Mouse (Mus musculus) limb, embryonic 13.5 days (tissue): ENCODE data around the gene Tsc1. TPM values are rescaled to one million over a fixed set of nuclear protein-coding genes. Genes with fewer than 3 reads are reported as not detected.

Source experiments
- ATAC-seq: fragments of 200-750 bp; cut with Nextera tagmentation; 2 replicates; pipeline ENCODE4 v1.8.0; 2017; ENCODE audit warnings: low read depth, moderate number of reproducible peaks, moderate TSS enrichment; ENCODE audit not compliant: low FRiP score
- H3K27ac ChIP-seq: fragments of 300-500 bp; sonication (generic); 2 replicates; pipeline ENCODE4 v1.5.1; 2015; ENCODE audit warnings: inconsistent platforms, mild to moderate bottlenecking, moderate library complexity
- H3K27me3 ChIP-seq: fragments of 300-500 bp; sonication (generic); 2 replicates; pipeline ENCODE4 v1.6.1; 2015; ENCODE audit warnings: mild to moderate bottlenecking, inconsistent platforms
- H3K36me3 ChIP-seq: fragments of 300-500 bp; sonication (generic); 2 replicates; pipeline ENCODE4 v1.6.1; 2015; ENCODE audit warnings: inconsistent platforms, mild to moderate bottlenecking, moderate library complexity
- H3K4me1 ChIP-seq: fragments of 300-500 bp; sonication (generic); 2 replicates; pipeline ENCODE4 v1.6.1; 2015; ENCODE audit warnings: inconsistent platforms
- H3K4me2 ChIP-seq: fragments of 300-500 bp; sonication (generic); replicated peaks from 2 replicates; pipeline ENCODE4 v1.6.1; 2015; ENCODE audit warnings: inconsistent platforms, mild to moderate bottlenecking, moderate library complexity
- H3K4me3 ChIP-seq: fragments of 300-500 bp; sonication (generic); 2 replicates; pipeline ENCODE4 v1.5.1; 2015; ENCODE audit warnings: moderate library complexity, mild to moderate bottlenecking, inconsistent platforms
- H3K9ac ChIP-seq: fragments of 300-500 bp; sonication (generic); 2 replicates; pipeline ENCODE4 v1.6.1; 2015; ENCODE audit warnings: mild to moderate bottlenecking, inconsistent platforms
- H3K9me3 ChIP-seq: fragments of 300-500 bp; sonication (generic); 2 replicates; pipeline ENCODE4 v1.6.1; 2016; ENCODE audit warnings: inconsistent platforms
- WGBS: fragments of 180-500 bp; shearing (Covaris S2); methylation state at CpG from one replicate; pipeline ENCODE4 v1.1.7; 2015; 5-methylcytosine and 5-hydroxymethylcytosine counted together
- polyA plus RNA-seq: library from polyadenylated mRNA; unstranded; fragments of >200 nt; fragmentation: Nextera tagmentation; extraction: Ambion mirVana; gene quantifications from 2 replicates; pipeline ENCODE4 v1.2.1, GENCODE M21; 2015

Tsc1 gene
- 21.2 and 23.2 TPM in 2 replicates for polyA plus RNA-seq

GRCm38 (mm10) chr2:28640461-28641424 is at the start of gene Tsc1:
Gene Tsc1, plus strand, starts transcription at chr2:28641228.
- peak; percentile 94 for ATAC-seq
- H3K9me3 ChIP-seq: no peaks in the 10 kb centered on the region
- 2% methylated on average over 47 of the region's 47 CpGs for WGBS
- peak within 1 kb of the TSS; percentile 82 for H3K4me2 ChIP-seq
- H3K27me3 ChIP-seq: no peaks in the 10 kb centered on the region
- peak within 1 kb of the TSS; percentile 99 for H3K4me3 ChIP-seq
- H3K9ac ChIP-seq: peak within 1 kb of the TSS; percentile 96
- H3K27ac ChIP-seq: peak within 1 kb of the TSS; percentile 88
- no peaks in the 10 kb centered on the region for H3K36me3 ChIP-seq
- H3K4me1 ChIP-seq: peaks cover 45% of the 10 kb centered on the region

GRCm38 (mm10) chr2:28591479-28591878 is 49.5 kb upstream of the Tsc1 start:
- H3K4me2 ChIP-seq: no peak overlapping the region
- no peaks in the 10 kb centered on the region for H3K4me1 ChIP-seq
- ATAC-seq: no peak
- no peaks in the 10 kb centered on the region for H3K9me3 ChIP-seq
- no peaks in the 10 kb centered on the region for H3K36me3 ChIP-seq
- WGBS: 79% methylated on average over 2 of the region's 2 CpGs
- H3K27me3 ChIP-seq: peaks cover 10% of the 10 kb centered on the region
- no peak overlapping the region for H3K9ac ChIP-seq
- H3K4me3 ChIP-seq: no peak overlapping the region
- H3K27ac ChIP-seq: no peak overlapping the region

GRCm38 (mm10) chr2:28592809-28593208 is 48.2 kb upstream of the Tsc1 start:
- no peak for ATAC-seq
- Histone ChIP-seq H3K4me3 (no peak overlapping the region), H3K27me3 (peaks cover 10% of the 10 kb centered on the region), H3K9ac (no peak overlapping the region), H3K4me2 (no peak overlapping the region), H3K4me1 (peaks cover 1% of the 10 kb centered on the region; the same call in 1 of the 2 replicates), H3K36me3 (no peaks in the 10 kb centered on the region), H3K9me3 (0 out of 2 replicates have a peak, but pooled peaks cover 5% of the 10 kb centered on the region), H3K27ac (no peak overlapping the region)
- WGBS: 8% methylated on average over 15 of the region's 15 CpGs

- Histone ChIP-seq H3K4me1 (peaks cover 11% of the 10 kb centered on the region), H3K36me3 (no peaks in the 10 kb centered on the region), H3K4me2 (no peak overlapping the region), H3K27me3 (peaks cover 10% of the 10 kb centered on the region), H3K27ac (no peak overlapping the region), H3K4me3 (no peak overlapping the region), H3K9me3 (0 out of 2 replicates have a peak, but pooled peaks cover 5% of the 10 kb centered on the region), H3K9ac (no peak overlapping the region)
- 76% methylated on average over 7 of the region's 7 CpGs for WGBS
- no peak for ATAC-seq
These were observed 45.0 kb upstream of the Tsc1 start for GRCm38 (mm10) chr2:28596021-28596420.

- no peak overlapping the region for H3K9ac ChIP-seq
- ATAC-seq: no peak
- 94% methylated on average over 7 of the region's 7 CpGs for WGBS
These were observed 44.0 kb upstream of the Tsc1 start for GRCm38 (mm10) chr2:28596998-28597397.

GRCm38 (mm10) chr2:28597733-28598547 is 43.1 kb upstream of the Tsc1 start:
- Histone ChIP-seq H3K36me3 (no peaks in the 10 kb centered on the region), H3K4me1 (peaks cover 11% of the 10 kb centered on the region), H3K4me3 (no peak overlapping the region), H3K27ac (no peak overlapping the region), H3K4me2 (no peak overlapping the region), H3K9ac (0 out of 2 replicates have a peak overlapping the region, but pooled peaks have one; percentile 19), H3K9me3 (0 out of 2 replicates have a peak, but pooled peaks cover 5% of the 10 kb centered on the region), H3K27me3 (0 out of 2 replicates have a peak, but pooled peaks cover 4% of the 10 kb centered on the region)
- ATAC-seq: peak; percentile 66; the same call in 1 of the 2 replicates
- 77% methylated on average over 7 of the region's 7 CpGs for WGBS

More at GRCm38 (mm10) chr2:28596998-28597397, 44.0 kb upstream of the Tsc1 start:
- H3K4me1 ChIP-seq: peaks cover 11% of the 10 kb centered on the region
- H3K36me3 ChIP-seq: no peaks in the 10 kb centered on the region
- H3K27ac ChIP-seq: no peak overlapping the region
- no peak overlapping the region for H3K4me3 ChIP-seq
- H3K27me3 ChIP-seq: peaks cover 10% of the 10 kb centered on the region
- no peak overlapping the region for H3K4me2 ChIP-seq
- H3K9me3 ChIP-seq: 0 out of 2 replicates have a peak, but pooled peaks cover 5% of the 10 kb centered on the region

- 0 out of 2 replicates have a peak, but pooled peaks have one; percentile 36 for ATAC-seq
- Histone ChIP-seq H3K4me3 (no peak overlapping the region), H3K9me3 (0 out of 2 replicates have a peak, but pooled peaks cover 5% of the 10 kb centered on the region), H3K27me3 (0 out of 2 replicates have a peak, but pooled peaks cover 4% of the 10 kb centered on the region), H3K9ac (no peak overlapping the region), H3K4me2 (no peak overlapping the region), H3K27ac (no peak overlapping the region), H3K4me1 (peaks cover 11% of the 10 kb centered on the region), H3K36me3 (no peaks in the 10 kb centered on the region)
- WGBS: 69% methylated on average over 12 of the region's 12 CpGs
These were observed 42.1 kb upstream of the Tsc1 start for GRCm38 (mm10) chr2:28598692-28599568.

- Histone ChIP-seq H3K9ac (no peak overlapping the region), H3K4me1 (peaks cover 11% of the 10 kb centered on the region), H3K27me3 (no peaks in the 10 kb centered on the region), H3K9me3 (0 out of 2 replicates have a peak, but pooled peaks cover 5% of the 10 kb centered on the region), H3K27ac (no peak overlapping the region), H3K4me3 (no peak overlapping the region), H3K36me3 (no peaks in the 10 kb centered on the region), H3K4me2 (no peak overlapping the region)
- no peak for ATAC-seq
- 74% methylated on average over 6 of the region's 6 CpGs for WGBS
These were observed 41.5 kb upstream of the Tsc1 start for GRCm38 (mm10) chr2:28599569-28599900.

GRCm38 (mm10) chr2:28601720-28602590 is 39.1 kb upstream of the Tsc1 start:
- Histone ChIP-seq H3K4me3 (no peak overlapping the region), H3K36me3 (no peaks in the 10 kb centered on the region), H3K4me2 (no peak overlapping the region), H3K9ac (no peak overlapping the region), H3K27me3 (no peaks in the 10 kb centered on the region), H3K4me1 (peaks cover 17% of the 10 kb centered on the region), H3K27ac (no peak overlapping the region), H3K9me3 (0 out of 2 replicates have a peak, but pooled peaks cover 3% of the 10 kb centered on the region)
- WGBS: 64% methylated on average over 12 of the region's 12 CpGs
- ATAC-seq: no peak

- Histone ChIP-seq H3K9me3 (no peaks in the 10 kb centered on the region), H3K27me3 (no peaks in the 10 kb centered on the region), H3K4me2 (no peak overlapping the region), H3K36me3 (no peaks in the 10 kb centered on the region), H3K27ac (no peak overlapping the region), H3K9ac (no peak overlapping the region), H3K4me3 (no peak overlapping the region), H3K4me1 (peaks cover 17% of the 10 kb centered on the region)
- 86% methylated on average over 5 of the region's 5 CpGs for WGBS
- ATAC-seq: no peak
These were observed 37.5 kb upstream of the Tsc1 start for GRCm38 (mm10) chr2:28603542-28603941.
